Mouse (Mus musculus) kidney, postnatal 4 days (tissue): ENCODE measurements around the gene Clec2l.
"Not testable (repeated sequence)": the region's sequence is repeated elsewhere in the genome, so short reads cannot be mapped to it uniquely, and the experiment has no call there.

Experiments
- DNase-seq, 2 experiments: peaks; one replicate each; pipeline ENCODE4 v3.0.0; 2021; ENCODE audit warnings: mixed read lengths in 2 of 2

Clec2l gene

GRCm38 (mm10) chr6:38662714-38663615 is at the start of gene Clec2l:
TSS of gene Clec2l (plus strand) at chr6:38663069.
- peak; percentile 67 to 76 for DNase-seq

- DNase-seq = no peak
Observed at GRCm38 (mm10) chr6:38622406-38622805, 40.5 kb upstream of the Clec2l start.

- no peak for DNase-seq
Observed at GRCm38 (mm10) chr6:38623457-38623856, 39.4 kb upstream of the Clec2l start.

- DNase-seq = no peak
Observed at GRCm38 (mm10) chr6:38624439-38624838, 38.4 kb upstream of the Clec2l start.

GRCm38 (mm10) chr6:38626086-38626485 is 36.8 kb upstream of the Clec2l start:
- no peak for DNase-seq

- peak in 1 of 2 experiments; percentile 0 for DNase-seq
Observed at GRCm38 (mm10) chr6:38627081-38627480, 35.8 kb upstream of the Clec2l start.

GRCm38 (mm10) chr6:38627486-38627885 is 35.4 kb upstream of the Clec2l start:
- no peak for DNase-seq

GRCm38 (mm10) chr6:38629556-38629955 is 33.3 kb upstream of the Clec2l start:
- no peak for DNase-seq

GRCm38 (mm10) chr6:38632826-38633225 is 30.0 kb upstream of the Clec2l start:
- DNase-seq = no peak

- DNase-seq = no peak
Observed at GRCm38 (mm10) chr6:38634461-38634860, 28.4 kb upstream of the Clec2l start.

GRCm38 (mm10) chr6:38635941-38636851 is 26.7 kb upstream of the Clec2l start:
- peak; percentile 73 to 81 for DNase-seq

GRCm38 (mm10) chr6:38636852-38637618 is 25.8 kb upstream of the Clec2l start, which contains the start of gene Klrg2:
TSS of gene Klrg2 (minus strand) at chr6:38637242.
- DNase-seq = peak; percentile 72 to 83

GRCm38 (mm10) chr6:38640401-38640800 is 22.5 kb upstream of the Clec2l start:
- DNase-seq = peak in 1 of 2 experiments; percentile 22

GRCm38 (mm10) chr6:38641228-38641627 is 21.6 kb upstream of the Clec2l start:
- DNase-seq = no peak

- no peak for DNase-seq
Observed at GRCm38 (mm10) chr6:38641645-38642044, 21.2 kb upstream of the Clec2l start.

GRCm38 (mm10) chr6:38642593-38642992 is 20.3 kb upstream of the Clec2l start:
- DNase-seq = no peak

- no peak for DNase-seq
Observed at GRCm38 (mm10) chr6:38643039-38643438, 19.8 kb upstream of the Clec2l start.

- DNase-seq = peak; percentile 33 to 46
Observed at GRCm38 (mm10) chr6:38649545-38649944, 13.3 kb upstream of the Clec2l start.

- DNase-seq = peak; percentile 79 to 83
Observed at GRCm38 (mm10) chr6:38650263-38650937, 12.5 kb upstream of the Clec2l start.

GRCm38 (mm10) chr6:38661626-38662025 is 1.2 kb upstream of the Clec2l start:
- DNase-seq = no peak

- DNase-seq = no peak
Observed at GRCm38 (mm10) chr6:38669580-38669979, 6.7 kb downstream of the Clec2l start.

- not testable (repeated sequence) for DNase-seq
Observed at GRCm38 (mm10) chr6:38670488-38670887, 7.6 kb downstream of the Clec2l start.
